Mouse (Mus musculus): ENCODE data around the gene Zfp512b. TPM values are rescaled to one million over a fixed set of nuclear protein-coding genes. Genes with fewer than 3 reads are reported as not detected.

The Zfp512b gene
- total and polyA plus RNA-seq, 3 experiments, result 11.0 to 26.8 (median 16.6) TPM

Other genes starting within 250 kb of the Zfp512b start
- 23.9 and 29.8 TPM in 2 replicates for gene Zgpat, start 227.9 kb downstream of the Zfp512b start, total RNA-seq (2012; rRNA removed)
- gene Zgpat, start 227.9 kb downstream of the Zfp512b start, total RNA-seq (2014; rRNA removed), result 18.4 and 19.3 TPM in 2 replicates
- 20.9 and 21.1 TPM in 2 replicates for gene Zgpat, start 227.9 kb downstream of the Zfp512b start, polyA plus RNA-seq (2012; ENCODE audit: insufficient read length, low read depth)
- 29.2 and 35.5 TPM in 2 replicates for gene Arfrp1, start 227.4 kb downstream of the Zfp512b start, total RNA-seq (2012; rRNA removed)
- 45.3 and 46.0 TPM in 2 replicates for gene Arfrp1, start 227.4 kb downstream of the Zfp512b start, total RNA-seq (2014; rRNA removed)
- gene Arfrp1, start 227.4 kb downstream of the Zfp512b start, polyA plus RNA-seq (2012; ENCODE audit: insufficient read length, low read depth), result 55.6 and 72.7 TPM in 2 replicates
- gene Lime1, start 212.7 kb downstream of the Zfp512b start, total RNA-seq (2012; rRNA removed), result 59.7 and 61.8 TPM in 2 replicates
- gene Lime1, start 212.7 kb downstream of the Zfp512b start, total RNA-seq (2014; rRNA removed), result 61.5 and 67.0 TPM in 2 replicates
- 70.7 and 73.9 TPM in 2 replicates for gene Lime1, start 212.7 kb downstream of the Zfp512b start, polyA plus RNA-seq (2012; ENCODE audit: insufficient read length, low read depth)
- gene Zbtb46, start 133.4 kb downstream of the Zfp512b start, total RNA-seq (2012; rRNA removed), result 4.1 and 9.3 TPM in 2 replicates
- gene Zbtb46, start 133.4 kb downstream of the Zfp512b start, total RNA-seq (2014; rRNA removed), result 6.2 and 6.7 TPM in 2 replicates
- gene Zbtb46, start 133.4 kb downstream of the Zfp512b start, polyA plus RNA-seq (2012; ENCODE audit: insufficient read length, low read depth), result 5.3 and 6.0 TPM in 2 replicates
- 0.13 TPM in 1 of 2 replicates, not detected in the other for gene Abhd16b, start 99.6 kb downstream of the Zfp512b start, total RNA-seq (2012; rRNA removed)
- gene Abhd16b, start 99.6 kb downstream of the Zfp512b start, total RNA-seq (2014; rRNA removed), result not detected in 2 replicates
- gene Abhd16b, start 99.6 kb downstream of the Zfp512b start, polyA plus RNA-seq (2012; ENCODE audit: insufficient read length, low read depth), result 0.45 TPM in 1 of 2 replicates, not detected in the other
- 80.7 and 90.4 TPM in 2 replicates for gene Tpd52l2, start 95.7 kb downstream of the Zfp512b start, total RNA-seq (2012; rRNA removed)
- 126 and 127 TPM in 2 replicates for gene Tpd52l2, start 95.7 kb downstream of the Zfp512b start, total RNA-seq (2014; rRNA removed)
- 92.0 and 92.1 TPM in 2 replicates for gene Tpd52l2, start 95.7 kb downstream of the Zfp512b start, polyA plus RNA-seq (2012; ENCODE audit: insufficient read length, low read depth)
- gene Dnajc5, start 72.3 kb downstream of the Zfp512b start, total RNA-seq (2012; rRNA removed), result 54.5 and 57.6 TPM in 2 replicates
- 45.5 and 51.1 TPM in 2 replicates for gene Dnajc5, start 72.3 kb downstream of the Zfp512b start, total RNA-seq (2014; rRNA removed)
- gene Dnajc5, start 72.3 kb downstream of the Zfp512b start, polyA plus RNA-seq (2012; ENCODE audit: insufficient read length, low read depth), result 54.6 and 62.7 TPM in 2 replicates
- 20.3 and 31.9 TPM in 2 replicates for gene Uckl1, start 7.9 kb downstream of the Zfp512b start, total RNA-seq (2012; rRNA removed)
- gene Uckl1, start 7.9 kb downstream of the Zfp512b start, total RNA-seq (2014; rRNA removed), result 18.6 and 18.7 TPM in 2 replicates
- gene Uckl1, start 7.9 kb downstream of the Zfp512b start, polyA plus RNA-seq (2012; ENCODE audit: insufficient read length, low read depth), result 16.0 and 18.0 TPM in 2 replicates
- gene Prpf6, start 935 bp downstream of the Zfp512b start, total RNA-seq (2012; rRNA removed), result 48.1 and 52.7 TPM in 2 replicates
- 28.3 and 28.8 TPM in 2 replicates for gene Prpf6, start 935 bp downstream of the Zfp512b start, total RNA-seq (2014; rRNA removed)
- 53.8 and 62.4 TPM in 2 replicates for gene Prpf6, start 935 bp downstream of the Zfp512b start, polyA plus RNA-seq (2012; ENCODE audit: insufficient read length, low read depth)
- 2.7 and 3.8 TPM in 2 replicates for gene Samd10, start 6.4 kb upstream of the Zfp512b start, total RNA-seq (2012; rRNA removed)
- 0.32 TPM in 1 of 2 replicates, not detected in the other for gene Samd10, start 6.4 kb upstream of the Zfp512b start, total RNA-seq (2014; rRNA removed)
- 0.38 and 0.66 TPM in 2 replicates for gene Samd10, start 6.4 kb upstream of the Zfp512b start, polyA plus RNA-seq (2012; ENCODE audit: insufficient read length, low read depth)
- 0.25 and 0.34 TPM in 2 replicates for gene Gm29797, start 64.2 kb upstream of the Zfp512b start, total RNA-seq (2012; rRNA removed)
- not detected in 2 replicates for gene Gm29797, start 64.2 kb upstream of the Zfp512b start, total RNA-seq (2014; rRNA removed)
- gene Gm29797, start 64.2 kb upstream of the Zfp512b start, polyA plus RNA-seq (2012; ENCODE audit: insufficient read length, low read depth), result not detected in 2 replicates
- gene Sox18, start 78.8 kb upstream of the Zfp512b start, total RNA-seq (2012; rRNA removed), result not detected in 2 replicates
- gene Sox18, start 78.8 kb upstream of the Zfp512b start, total RNA-seq (2014; rRNA removed), result not detected in 2 replicates
- not detected in 2 replicates for gene Sox18, start 78.8 kb upstream of the Zfp512b start, polyA plus RNA-seq (2012; ENCODE audit: insufficient read length, low read depth)
- gene Tcea2, start 87.5 kb upstream of the Zfp512b start, total RNA-seq (2012; rRNA removed), result 12.9 and 14.4 TPM in 2 replicates
- gene Tcea2, start 87.5 kb upstream of the Zfp512b start, total RNA-seq (2014; rRNA removed), result 9.2 TPM in 2 replicates
- 7.0 and 8.8 TPM in 2 replicates for gene Tcea2, start 87.5 kb upstream of the Zfp512b start, polyA plus RNA-seq (2012; ENCODE audit: insufficient read length, low read depth)
- gene Rgs19, start 101.2 kb upstream of the Zfp512b start, total RNA-seq (2012; rRNA removed), result 67.0 and 75.4 TPM in 2 replicates
- 40.2 and 50.2 TPM in 2 replicates for gene Rgs19, start 101.2 kb upstream of the Zfp512b start, total RNA-seq (2014; rRNA removed)
- 155 and 159 TPM in 2 replicates for gene Rgs19, start 101.2 kb upstream of the Zfp512b start, polyA plus RNA-seq (2012; ENCODE audit: insufficient read length, low read depth)
- gene Lkaaear1, start 105.6 kb upstream of the Zfp512b start, total RNA-seq (2012; rRNA removed), result not detected in 2 replicates
- not detected in 2 replicates for gene Lkaaear1, start 105.6 kb upstream of the Zfp512b start, total RNA-seq (2014; rRNA removed)
- not detected in 2 replicates for gene Lkaaear1, start 105.6 kb upstream of the Zfp512b start, polyA plus RNA-seq (2012; ENCODE audit: insufficient read length, low read depth)
- gene Oprl1, start 122.2 kb upstream of the Zfp512b start, total RNA-seq (2012; rRNA removed), result 0.08 and 0.25 TPM in 2 replicates
- not detected in 2 replicates for gene Oprl1, start 122.2 kb upstream of the Zfp512b start, total RNA-seq (2014; rRNA removed)
- 0.14 TPM in 1 of 2 replicates, not detected in the other for gene Oprl1, start 122.2 kb upstream of the Zfp512b start, polyA plus RNA-seq (2012; ENCODE audit: insufficient read length, low read depth)
- gene Myt1, start 170.5 kb upstream of the Zfp512b start, total RNA-seq (2012; rRNA removed), result 0.13 TPM in 1 of 2 replicates, not detected in the other
- gene Myt1, start 170.5 kb upstream of the Zfp512b start, total RNA-seq (2014; rRNA removed), result not detected in 2 replicates
- not detected in 2 replicates for gene Myt1, start 170.5 kb upstream of the Zfp512b start, polyA plus RNA-seq (2012; ENCODE audit: insufficient read length, low read depth)
- gene Pcmtd2, start 245.1 kb upstream of the Zfp512b start, total RNA-seq (2012; rRNA removed), result 10.8 and 17.1 TPM in 2 replicates
- 14.4 and 14.7 TPM in 2 replicates for gene Pcmtd2, start 245.1 kb upstream of the Zfp512b start, total RNA-seq (2014; rRNA removed)
- gene Pcmtd2, start 245.1 kb upstream of the Zfp512b start, polyA plus RNA-seq (2012; ENCODE audit: insufficient read length, low read depth), result 10.3 and 10.9 TPM in 2 replicates

All from CH12.LX (cell line).